Mouse (Mus musculus) CH12.LX (cell line): ENCODE measurements at regions not wholly inside any gene's neighbourhood (a gene's known extent, or its start where the extent isn't known, plus 50 kb on each side); places are given as distances from the start of the nearest gene placed in this dataset.

Source experiments
- DNase-seq: peaks from one replicate; pipeline ENCODE4 v3.0.0-alpha.2; 2013; ENCODE audit errors: extremely low read depth
- H3K27ac ChIP-seq: 2 replicates; pipeline ENCODE4 v1.5.1; 2012; ENCODE audit warnings: low read depth, mild to moderate bottlenecking, control low read depth, moderate library complexity; ENCODE audit not compliant: insufficient read depth
- H3K27me3 ChIP-seq: replicated peaks from 2 replicates; pipeline ENCODE3; 2012; ENCODE audit warnings: inconsistent platforms
- H3K36me3 ChIP-seq, 2 experiments: replicated peaks in 1 of 2; 2 replicates each; pipeline versions ENCODE3 to v1.6.1; 2012; ENCODE audit warnings: inconsistent platforms in 1 of 2, low read length in 1 of 2, mild to moderate bottlenecking in 1 of 2, mixed read lengths in 1 of 2, moderate library complexity in 1 of 2; ENCODE audit not compliant: control insufficient read depth in 1 of 2, insufficient read depth in 1 of 2
- H3K4me1 ChIP-seq, 2 experiments: 2 replicates each; pipeline ENCODE4 v1.6.1; 2012; ENCODE audit warnings: inconsistent platforms in 1 of 2, moderate library complexity in 1 of 2; ENCODE audit not compliant: insufficient read depth in 2 of 2, control insufficient read depth in 1 of 2
- H3K4me2 ChIP-seq: 2 replicates; pipeline ENCODE4 v1.6.1; 2012; ENCODE audit warnings: low read depth, mild to moderate bottlenecking, control low read depth; ENCODE audit not compliant: poor library complexity, insufficient read depth, severe bottlenecking
- H3K4me3 ChIP-seq, 3 experiments: fragments of 150-350 bp in 1 of 3; sonication (generic) in 1 of 3; replicated peaks in 1 of 3; 2 replicates each; pipeline versions ENCODE3 to v1.5.1; 2011 to 2012; ENCODE audit warnings: low read depth in 2 of 3, low read length in 2 of 3, mild to moderate bottlenecking in 2 of 3, moderate library complexity in 2 of 3, control low read depth in 1 of 3, improper control_type of control experiment in 1 of 3, inconsistent platforms in 1 of 3, mixed read lengths in 1 of 3; ENCODE audit not compliant: poor library complexity in 1 of 3
- H3K79me2 ChIP-seq: replicated peaks from 2 replicates; pipeline ENCODE4 v1.6.1; 2012; ENCODE audit warnings: mild to moderate bottlenecking, moderate library complexity; ENCODE audit not compliant: control insufficient read depth, poor library complexity, insufficient read depth, severe bottlenecking; ENCODE audit errors: extremely low read depth
- H3K9ac ChIP-seq: 2 replicates; pipeline ENCODE4 v1.6.1; 2012; ENCODE audit warnings: low read depth, mild to moderate bottlenecking, control low read depth, moderate library complexity; ENCODE audit not compliant: insufficient read depth
- H3K9me3 ChIP-seq: replicated peaks from 2 replicates; pipeline ENCODE3; 2012; ENCODE audit warnings: low read length, inconsistent platforms, mixed read lengths
- BHLHE40 ChIP-seq: IDR thresholded peaks from 2 replicates; pipeline ENCODE4 v1.6.1; 2011; ENCODE audit warnings: mild to moderate bottlenecking, low read depth, low read length, improper control_type of control experiment
- CHD1 ChIP-seq: IDR thresholded peaks from 2 replicates; pipeline ENCODE4 v1.6.1; 2012; ENCODE audit warnings: low read depth, low read length, improper control_type of control experiment, inconsistent platforms
- CHD2 ChIP-seq: IDR thresholded peaks from 2 replicates; pipeline ENCODE4 v1.6.1; 2011; ENCODE audit warnings: low read length, improper control_type of control experiment
- CTCF ChIP-seq, 2 experiments: IDR thresholded peaks in 1 of 2; conservative IDR thresholded peaks in 1 of 2; 2 replicates each; pipeline ENCODE4 v1.5.1; 2011 to 2012; ENCODE audit warnings: low read depth in 2 of 2, low read length in 2 of 2, improper control_type of control experiment in 1 of 2, inconsistent platforms in 1 of 2, mild to moderate bottlenecking in 1 of 2, moderate library complexity in 1 of 2
- E2F4 ChIP-seq: IDR thresholded peaks from 2 replicates; pipeline ENCODE4 v1.6.1; 2011; ENCODE audit warnings: low read depth, low read length, improper control_type of control experiment; ENCODE audit not compliant: insufficient replicate concordance
- EP300 ChIP-seq: IDR thresholded peaks from 2 replicates; pipeline ENCODE4 v1.6.1; 2011; ENCODE audit warnings: low read length, improper control_type of control experiment
- ETS1 ChIP-seq: conservative IDR thresholded peaks from 2 replicates; pipeline ENCODE4 v1.6.1; 2012; ENCODE audit warnings: low read depth, mild to moderate bottlenecking, inconsistent platforms, low read length, improper control_type of control experiment, moderate library complexity
- GABPA ChIP-seq: IDR thresholded peaks from 2 replicates; pipeline ENCODE4 v1.6.1; 2012; ENCODE audit warnings: low read depth, low read length, improper control_type of control experiment, inconsistent platforms; ENCODE audit not compliant: insufficient replicate concordance
- IRF4 ChIP-seq: IDR thresholded peaks from 2 replicates; pipeline ENCODE4 v1.6.1; 2014; ENCODE audit warnings: low read depth, mild to moderate bottlenecking, inconsistent platforms, low read length, improper control_type of control experiment
- KAT2A ChIP-seq: IDR thresholded peaks from 2 replicates; pipeline ENCODE4 v1.6.1; 2012; ENCODE audit warnings: low read length, improper control_type of control experiment, inconsistent platforms; ENCODE audit not compliant: insufficient replicate concordance
- MAFK ChIP-seq: IDR thresholded peaks from 2 replicates; pipeline ENCODE4 v1.6.1; 2011; ENCODE audit warnings: low read length, improper control_type of control experiment; ENCODE audit not compliant: insufficient replicate concordance
- MAX ChIP-seq: IDR thresholded peaks from 2 replicates; pipeline ENCODE4 v1.6.1; 2011; ENCODE audit warnings: low read length, improper control_type of control experiment
- MYC ChIP-seq: IDR thresholded peaks from 2 replicates; pipeline ENCODE4 v1.6.1; 2011; ENCODE audit warnings: low read depth, mild to moderate bottlenecking, improper control_type of control experiment, low read length
- NRF1 ChIP-seq: IDR thresholded peaks from 2 replicates; pipeline ENCODE4 v1.6.1; 2014; ENCODE audit warnings: low read depth, mild to moderate bottlenecking, inconsistent platforms, low read length, improper control_type of control experiment, moderate library complexity
- PAX5 ChIP-seq: IDR thresholded peaks from 2 replicates; pipeline ENCODE4 v1.6.1; 2012; ENCODE audit warnings: low read length, inconsistent platforms, mixed read lengths
- POLR2A ChIP-seq: IDR thresholded peaks from 2 replicates; pipeline ENCODE4 v1.6.1; 2011; ENCODE audit warnings: low read depth, mild to moderate bottlenecking, improper control_type of control experiment, low read length
- POLR2AphosphoS2 ChIP-seq: IDR thresholded peaks from 2 replicates; pipeline ENCODE4 v1.6.1; 2011; ENCODE audit warnings: low read depth, low read length, improper control_type of control experiment
- SIN3A ChIP-seq: IDR thresholded peaks from 2 replicates; pipeline ENCODE4 v1.6.1; 2012; ENCODE audit warnings: low read length, improper control_type of control experiment, inconsistent platforms
- TBP ChIP-seq: conservative IDR thresholded peaks from 2 replicates; pipeline ENCODE4 v1.6.1; 2011; ENCODE audit warnings: low read depth, low read length, improper control_type of control experiment
- UBTF ChIP-seq: IDR thresholded peaks from 2 replicates; pipeline ENCODE4 v1.6.1; 2012; ENCODE audit warnings: low read depth, mild to moderate bottlenecking, inconsistent platforms, low read length, improper control_type of control experiment, moderate library complexity
- ZC3H11A ChIP-seq: IDR thresholded peaks from 2 replicates; pipeline ENCODE4 v1.6.1; 2012; ENCODE audit warnings: low read depth, mild to moderate bottlenecking, inconsistent platforms, low read length, improper control_type of control experiment
- ZKSCAN1 ChIP-seq: IDR thresholded peaks from 2 replicates; pipeline ENCODE4 v1.6.1; 2012; ENCODE audit warnings: low read depth, inconsistent platforms, low read length, improper control_type of control experiment, borderline replicate concordance
- ZNF384 ChIP-seq: IDR thresholded peaks from 2 replicates; pipeline ENCODE4 v1.6.1; 2012; ENCODE audit warnings: low read depth, low read length, improper control_type of control experiment, inconsistent platforms
- dilution Hi-C: fragments of 300-500 bp; cut with MboI; formaldehyde crosslinking; loops from 2 replicates; pipeline ENCODE4 v1.14.3; 2020; ENCODE audit warnings: low sequenced_read_pairs; ENCODE audit not compliant: extremely low pct_unique_long_range_greater_than_20kb, extremely low pct_ligation_motif_present
- in situ Hi-C: fragments of 300-500 bp; cut with MboI; formaldehyde crosslinking; loops from 3 replicates; pipeline ENCODE4 v1.14.3; 2019; ENCODE audit warnings: low sequenced_read_pairs, low pct_ligation_motif_present, low pct_unique_long_range_greater_than_20kb, mixed read lengths

DNA sequence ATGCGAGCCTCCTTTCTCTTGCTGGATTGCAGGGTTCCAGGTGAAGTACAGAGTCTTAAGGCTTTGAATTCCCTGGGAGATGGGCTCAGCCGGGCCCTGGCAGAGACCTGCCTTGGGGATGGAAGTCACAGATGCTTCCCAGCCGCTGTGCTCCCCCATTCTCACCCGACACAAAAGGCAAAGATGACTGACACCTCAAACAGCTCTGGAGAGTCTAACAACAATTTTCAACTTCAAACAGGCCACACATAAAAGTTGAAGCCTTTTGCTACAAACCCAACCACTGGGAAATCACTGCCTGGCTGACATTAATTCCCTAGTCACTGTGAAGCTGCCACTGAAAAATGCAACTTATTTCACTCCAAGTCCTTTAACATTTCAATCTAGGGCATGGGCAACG, 586.3 kb downstream of the Ebf1 start:
- Histone ChIP-seq H3K27me3 (peaks cover 1% of the 10 kb centered on the region), H3K27ac (no peak overlapping the region), H3K9me3 (no peaks in the 10 kb centered on the region), H3K79me2 (no peaks in the 10 kb centered on the region), H3K9ac (no peak overlapping the region), H3K4me1 (peaks cover 0 to 6% of the 10 kb centered on the region in 2 experiments; a peak in 1 of 4 replicates), H3K4me3 (no peak overlapping the region), H3K36me3 (no peaks in the 10 kb centered on the region), H3K4me2 (no peak overlapping the region)
- in situ Hi-C loops (no loop called here), dilution Hi-C loops (no loop called here)
- TF ChIP-seq UBTF, result no peak
- TF ChIP-seq MYC, result no peak
- TF ChIP-seq POLR2AphosphoS2, result no peak
- TF ChIP-seq CTCF (conservative IDR thresholded peaks at IDR 0.05 in 1 of 2, IDR thresholded peaks at IDR 0.05 in 1 of 2; ENCODE audit: low read depth in 2 of 2, low read length in 2 of 2), result no peak
- no peak for TF ChIP-seq POLR2A
- TF ChIP-seq PAX5, result no peak
- TF ChIP-seq E2F4, result no peak
- no peak for TF ChIP-seq TBP
- TF ChIP-seq MAFK, result no peak
- no peak for TF ChIP-seq ZKSCAN1
- no peak for TF ChIP-seq NRF1
- TF ChIP-seq ZNF384, result no peak
- no peak for TF ChIP-seq CHD2
- no peak for TF ChIP-seq IRF4
- no peak for TF ChIP-seq ZC3H11A
- no peak for DNase-seq

DNA sequence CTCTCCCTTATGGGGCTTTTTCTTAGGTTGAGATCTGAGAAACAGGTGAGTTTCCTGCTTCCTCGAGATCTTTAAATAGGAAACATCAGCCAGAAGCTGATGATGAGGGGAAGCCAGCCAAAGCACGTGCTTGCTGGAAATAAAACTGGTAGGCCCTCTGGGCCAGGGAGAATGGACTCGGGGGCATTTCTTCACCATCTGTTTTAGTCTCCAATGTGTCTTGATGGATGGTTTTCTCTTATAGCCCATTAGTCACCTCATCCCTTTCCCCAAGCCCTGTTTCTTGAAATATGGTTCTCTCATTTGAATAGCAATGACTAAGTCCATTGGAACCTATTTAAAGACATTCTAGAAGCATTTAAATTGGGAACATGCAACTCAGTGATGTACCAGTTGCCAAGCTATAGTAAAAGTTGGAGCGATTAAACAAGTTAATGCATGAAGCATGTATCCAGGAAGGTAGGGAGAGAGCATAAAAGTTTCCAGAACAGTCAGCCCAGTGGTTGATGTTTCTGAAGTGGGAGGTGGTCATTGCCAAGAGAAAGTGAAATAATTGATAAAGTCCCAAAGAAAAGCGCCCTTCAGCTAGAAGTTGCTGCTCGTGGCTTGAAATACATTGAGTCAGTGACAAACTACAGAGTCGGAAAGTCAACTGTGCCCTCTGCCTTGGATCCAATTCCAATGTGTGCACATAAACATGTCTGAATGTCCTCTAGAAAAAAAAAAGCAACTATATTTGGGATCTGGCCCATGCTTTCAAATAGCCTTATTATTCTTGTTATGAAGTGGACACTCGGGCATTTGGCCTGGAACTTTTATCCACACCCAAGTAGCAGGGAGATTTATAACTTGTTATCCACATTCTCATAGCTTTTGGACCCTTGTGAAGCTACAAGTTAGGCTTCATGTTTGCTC, 589.8 kb downstream of the Ebf1 start:
- TF ChIP-seq KAT2A (no peak), SIN3A (no peak), POLR2AphosphoS2 (no peak), GABPA (no peak), POLR2A (no peak), ZKSCAN1 (no peak), EP300 (no peak), ETS1 (no peak), ZNF384 (no peak), BHLHE40 (no peak), MAX (no peak), CHD1 (no peak)
- H3K4me3 ChIP-seq, result no peak overlapping the region

More for the DNA sequence above, 589.8 kb downstream of the Ebf1 start:
- H3K9ac ChIP-seq, result no peak overlapping the region
- no peaks in the 10 kb centered on the region for H3K9me3 ChIP-seq
- no peaks in the 10 kb centered on the region for H3K79me2 ChIP-seq
- no peak overlapping the region for H3K27ac ChIP-seq
- dilution Hi-C loops (no loop called here), in situ Hi-C loops (no loop called here)
- no peak for DNase-seq
- H3K4me2 ChIP-seq, result no peak overlapping the region
- peaks cover 0 to 6% of the 10 kb centered on the region in 2 experiments; a peak in 1 of 4 replicates for H3K4me1 ChIP-seq
- no peaks in the 10 kb centered on the region for H3K27me3 ChIP-seq
- H3K36me3 ChIP-seq, result no peaks in the 10 kb centered on the region
